Mouse (Mus musculus) megakaryocyte, embryonic 14.5 days (primary cell): ENCODE data around the gene Casp7. TPM values are rescaled to one million over a fixed set of nuclear protein-coding genes. Genes with fewer than 3 reads are reported as not detected.

Experiments used
- H3K27me3 ChIP-seq: replicated peaks from 2 replicates; pipeline ENCODE3; 2012; ENCODE audit warnings: inconsistent platforms
- H3K36me3 ChIP-seq: replicated peaks from 2 replicates; pipeline ENCODE3; 2012; ENCODE audit warnings: low read length, inconsistent platforms, mixed read lengths
- H3K4me1 ChIP-seq: 2 replicates; pipeline ENCODE4 v1.6.1; 2012; ENCODE audit warnings: inconsistent platforms
- H3K4me3 ChIP-seq: replicated peaks from 2 replicates; pipeline ENCODE3; 2012; ENCODE audit warnings: moderate library complexity, mild to moderate bottlenecking, inconsistent platforms
- H3K9me3 ChIP-seq: 2 replicates; pipeline ENCODE4 v1.6.1; 2012; ENCODE audit warnings: inconsistent platforms
- FLI1 ChIP-seq: IDR thresholded peaks from 2 replicates; pipeline ENCODE4 v1.6.1; 2012; ENCODE audit warnings: low read length, inconsistent platforms, mixed read lengths
- GATA1 ChIP-seq: IDR thresholded peaks from 3 replicates; pipeline ENCODE4 v1.6.1; 2012; ENCODE audit warnings: mixed read lengths, low read length, inconsistent platforms, borderline replicate concordance
- polyA plus RNA-seq: library from polyadenylated mRNA; stranded (reverse); fragments of >175 nt; gene quantifications from 2 replicates; pipeline ENCODE4 v1.2.3, GENCODE M21; 2012; ENCODE audit warnings: low replicate concordance; ENCODE audit not compliant: insufficient read depth

The Casp7 gene
- polyA plus RNA-seq, 1 experiment: 2.5 TPM

GRCm38 (mm10) chr19:56420345-56420744, 23.4 kb downstream of the Casp7 start:
- Histone ChIP-seq H3K9me3 (no peaks in the 10 kb centered on the region), H3K4me3 (no peak overlapping the region), H3K36me3 (peaks cover 30% of the 10 kb centered on the region), H3K4me1 (peaks cover 8% of the 10 kb centered on the region), H3K27me3 (no peaks in the 10 kb centered on the region)
- TF ChIP-seq FLI1 (no peak), GATA1 (no peak)

- H3K4me3 ChIP-seq: no peak overlapping the region
- no peak for TF ChIP-seq GATA1
- no peak for TF ChIP-seq FLI1
- H3K4me1 ChIP-seq: peaks cover 19% of the 10 kb centered on the region
- H3K36me3 ChIP-seq: peaks cover 36% of the 10 kb centered on the region
- H3K9me3 ChIP-seq: no peaks in the 10 kb centered on the region
- no peaks in the 10 kb centered on the region for H3K27me3 ChIP-seq
These were observed 25.8 kb downstream of the Casp7 start for GRCm38 (mm10) chr19:56422476-56423338.

DNA sequence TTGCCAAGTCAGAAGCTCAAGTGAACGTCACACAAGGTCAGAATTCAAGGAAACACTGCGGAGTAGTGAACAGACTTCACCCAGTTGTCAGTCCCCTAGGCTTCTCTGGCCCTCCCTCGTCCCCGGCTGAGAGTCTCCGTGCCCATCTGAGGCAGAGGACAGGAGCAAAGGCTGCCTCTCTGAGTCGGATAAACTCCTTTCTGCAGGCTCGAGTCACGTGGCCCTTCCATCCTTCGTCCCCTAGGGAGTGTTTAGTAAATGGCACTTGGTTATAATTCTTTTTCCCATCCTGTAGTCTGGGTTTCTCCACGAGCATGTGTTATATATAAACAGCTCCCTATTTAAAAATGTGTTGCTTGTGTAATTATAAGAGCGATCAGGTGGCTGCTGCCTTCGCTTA, 26.4 kb downstream of the Casp7 start:
- no peak for TF ChIP-seq FLI1
- no peak for TF ChIP-seq GATA1

DNA sequence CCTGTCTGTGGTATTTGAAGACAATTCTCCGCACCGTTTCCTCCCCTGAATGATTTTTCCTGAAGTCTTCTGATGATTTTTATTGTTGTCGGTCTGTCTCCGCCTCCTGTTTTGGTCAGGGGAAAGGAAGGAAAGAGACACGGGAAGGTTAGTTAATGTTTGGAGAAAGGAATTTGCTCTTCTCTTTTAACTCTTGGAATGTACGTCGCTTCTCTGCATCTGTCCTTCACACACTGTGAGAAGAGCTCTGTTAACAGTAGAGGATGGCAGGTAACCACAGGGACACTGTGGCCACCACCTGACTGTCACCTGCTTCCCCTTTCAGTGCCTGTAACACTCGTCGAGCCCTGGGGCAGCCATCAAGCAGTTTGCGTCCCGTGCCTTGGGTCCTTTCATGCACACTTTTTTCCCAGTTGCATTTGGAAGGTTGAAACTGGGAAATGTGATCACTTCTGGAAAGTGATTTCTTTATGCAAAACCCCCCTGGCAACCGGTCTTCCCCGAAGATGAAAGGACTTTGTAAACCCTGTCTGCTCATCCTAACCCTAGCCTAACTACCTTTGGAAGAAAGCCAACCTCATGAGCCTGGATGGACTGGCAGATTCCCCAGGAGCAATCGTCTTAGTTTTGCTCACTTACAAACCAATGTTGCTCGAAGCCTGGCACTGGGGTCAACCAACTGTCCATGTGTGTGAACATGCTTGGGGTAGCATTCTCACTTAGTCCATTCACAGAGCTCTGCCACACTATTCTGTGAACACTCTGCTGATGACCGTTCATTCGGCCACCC, 27.9 kb downstream of the Casp7 start:
- Histone ChIP-seq H3K4me3 (no peak overlapping the region), H3K36me3 (peaks cover 46% of the 10 kb centered on the region), H3K4me1 (peaks cover 19% of the 10 kb centered on the region), H3K9me3 (no peaks in the 10 kb centered on the region), H3K27me3 (no peaks in the 10 kb centered on the region)
- TF ChIP-seq FLI1: no peak
- TF ChIP-seq GATA1: no peak

More for the DNA sequence above, 26.4 kb downstream of the Casp7 start:
- Histone ChIP-seq H3K9me3 (no peaks in the 10 kb centered on the region), H3K27me3 (no peaks in the 10 kb centered on the region), H3K4me1 (peaks cover 19% of the 10 kb centered on the region), H3K4me3 (no peak overlapping the region), H3K36me3 (peaks cover 38% of the 10 kb centered on the region)

GRCm38 (mm10) chr19:56425492-56425891, 28.6 kb downstream of the Casp7 start:
- Histone ChIP-seq H3K36me3 (peaks cover 52% of the 10 kb centered on the region), H3K9me3 (no peaks in the 10 kb centered on the region), H3K4me1 (peaks cover 21% of the 10 kb centered on the region), H3K27me3 (no peaks in the 10 kb centered on the region), H3K4me3 (no peak overlapping the region)
- TF ChIP-seq FLI1 (no peak), GATA1 (no peak)

DNA sequence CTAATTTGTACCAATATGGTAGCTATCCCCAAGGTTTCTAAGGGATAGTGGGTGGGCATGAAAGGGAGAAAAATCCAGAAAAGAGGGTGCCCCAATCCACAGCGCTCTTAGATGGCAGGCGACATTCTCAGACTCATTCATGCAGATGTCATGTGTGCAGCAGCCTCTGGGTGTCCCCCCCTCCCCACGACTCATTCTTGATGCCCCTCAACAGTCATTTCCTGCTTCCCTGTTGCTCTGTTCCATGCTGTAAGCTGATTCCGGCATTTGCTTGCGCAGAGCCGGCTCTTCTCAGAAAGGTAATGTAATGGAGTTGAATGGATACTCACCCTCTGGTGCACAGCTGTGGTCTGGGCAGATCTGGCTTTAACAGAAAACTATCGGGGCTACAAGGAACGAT, 33.4 kb downstream of the Casp7 start:
- peaks cover 69% of the 10 kb centered on the region for H3K36me3 ChIP-seq
- no peak overlapping the region for H3K4me3 ChIP-seq
- peaks cover 14% of the 10 kb centered on the region for H3K4me1 ChIP-seq
- H3K27me3 ChIP-seq: no peaks in the 10 kb centered on the region
- H3K9me3 ChIP-seq: no peaks in the 10 kb centered on the region
- no peak for TF ChIP-seq FLI1
- TF ChIP-seq GATA1: no peak

- H3K36me3 ChIP-seq: peaks cover 83% of the 10 kb centered on the region
- no peak for TF ChIP-seq GATA1
- no peak for TF ChIP-seq FLI1
- no peaks in the 10 kb centered on the region for H3K27me3 ChIP-seq
- H3K4me1 ChIP-seq: 0 out of 2 replicates have a peak, but pooled peaks cover 3% of the 10 kb centered on the region
- H3K9me3 ChIP-seq: no peaks in the 10 kb centered on the region
- no peak overlapping the region for H3K4me3 ChIP-seq
These were observed 35.8 kb downstream of the Casp7 start for GRCm38 (mm10) chr19:56432706-56433105.

DNA sequence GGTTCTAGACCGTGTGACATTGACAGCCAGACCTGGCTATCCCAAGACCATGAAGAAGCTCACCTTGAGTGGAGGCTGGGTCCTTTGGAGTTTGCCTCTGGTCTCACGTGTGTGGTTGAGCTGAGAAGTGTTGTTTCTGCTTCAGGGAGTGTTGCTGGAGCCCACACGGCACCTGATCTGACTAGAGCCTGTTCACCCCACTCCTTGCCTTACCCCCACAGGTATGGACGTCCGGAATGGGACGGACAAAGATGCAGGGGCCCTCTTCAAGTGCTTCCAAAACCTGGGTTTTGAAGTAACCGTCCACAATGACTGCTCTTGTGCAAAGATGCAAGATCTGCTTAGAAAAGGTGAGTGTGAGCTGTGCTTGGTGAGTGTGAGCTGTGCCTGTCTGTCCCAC, 36.7 kb downstream of the Casp7 start:
- Histone ChIP-seq H3K9me3 (no peaks in the 10 kb centered on the region), H3K4me3 (no peak overlapping the region), H3K36me3 (peaks cover 86% of the 10 kb centered on the region), H3K27me3 (no peaks in the 10 kb centered on the region), H3K4me1 (0 out of 2 replicates have a peak, but pooled peaks cover 3% of the 10 kb centered on the region)
- TF ChIP-seq GATA1 (no peak), FLI1 (no peak)

GRCm38 (mm10) chr19:56436380-56436779, 39.5 kb downstream of the Casp7 start:
- no peaks in the 10 kb centered on the region for H3K27me3 ChIP-seq
- H3K9me3 ChIP-seq: no peaks in the 10 kb centered on the region
- peaks cover 94% of the 10 kb centered on the region for H3K36me3 ChIP-seq
- TF ChIP-seq GATA1: no peak
- TF ChIP-seq FLI1: no peak
- no peaks in the 10 kb centered on the region for H3K4me1 ChIP-seq
- H3K4me3 ChIP-seq: no peak overlapping the region

DNA sequence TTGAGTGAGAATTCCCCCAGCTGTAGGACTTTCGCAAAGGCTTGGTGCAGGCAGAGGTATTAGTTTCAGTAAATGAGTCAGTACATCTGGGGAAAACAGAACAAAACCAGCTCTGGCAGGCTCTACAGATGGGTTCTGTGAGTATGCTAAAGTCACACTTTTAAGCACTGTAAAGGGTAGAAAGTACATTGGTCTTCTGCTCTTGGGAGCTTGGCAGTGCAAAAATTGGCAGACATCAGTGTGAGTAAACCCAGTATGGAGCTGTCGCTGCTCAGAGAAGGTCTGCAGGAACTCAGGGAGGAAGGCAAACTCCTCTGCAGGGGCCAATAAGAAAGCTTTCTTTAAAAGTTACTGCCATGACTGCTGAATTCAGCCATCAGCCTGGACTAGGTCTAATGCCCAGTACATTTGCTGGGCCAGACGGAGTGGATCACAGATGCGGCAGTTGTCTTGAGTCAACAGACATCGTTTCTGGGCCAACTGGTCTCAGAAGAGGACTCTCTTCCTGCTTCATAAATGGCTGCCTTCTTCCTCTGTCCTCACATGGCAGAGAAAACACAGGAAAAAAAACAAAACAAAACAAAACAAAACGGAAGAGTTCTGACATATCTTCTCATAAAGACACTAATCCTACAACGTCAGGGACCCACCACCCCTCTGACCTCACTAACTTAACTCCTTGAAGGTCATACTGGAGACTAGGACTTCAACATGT, 41.6 kb downstream of the Casp7 start:
- TF ChIP-seq GATA1 (no peak), FLI1 (no peak)
- Histone ChIP-seq H3K4me3 (no peak overlapping the region), H3K36me3 (peaks cover 79% of the 10 kb centered on the region), H3K27me3 (no peaks in the 10 kb centered on the region), H3K4me1 (no peaks in the 10 kb centered on the region), H3K9me3 (no peaks in the 10 kb centered on the region)
